Mouse (Mus musculus): ENCODE measurements around the gene Mthfsd.

Mthfsd gene

DNA sequence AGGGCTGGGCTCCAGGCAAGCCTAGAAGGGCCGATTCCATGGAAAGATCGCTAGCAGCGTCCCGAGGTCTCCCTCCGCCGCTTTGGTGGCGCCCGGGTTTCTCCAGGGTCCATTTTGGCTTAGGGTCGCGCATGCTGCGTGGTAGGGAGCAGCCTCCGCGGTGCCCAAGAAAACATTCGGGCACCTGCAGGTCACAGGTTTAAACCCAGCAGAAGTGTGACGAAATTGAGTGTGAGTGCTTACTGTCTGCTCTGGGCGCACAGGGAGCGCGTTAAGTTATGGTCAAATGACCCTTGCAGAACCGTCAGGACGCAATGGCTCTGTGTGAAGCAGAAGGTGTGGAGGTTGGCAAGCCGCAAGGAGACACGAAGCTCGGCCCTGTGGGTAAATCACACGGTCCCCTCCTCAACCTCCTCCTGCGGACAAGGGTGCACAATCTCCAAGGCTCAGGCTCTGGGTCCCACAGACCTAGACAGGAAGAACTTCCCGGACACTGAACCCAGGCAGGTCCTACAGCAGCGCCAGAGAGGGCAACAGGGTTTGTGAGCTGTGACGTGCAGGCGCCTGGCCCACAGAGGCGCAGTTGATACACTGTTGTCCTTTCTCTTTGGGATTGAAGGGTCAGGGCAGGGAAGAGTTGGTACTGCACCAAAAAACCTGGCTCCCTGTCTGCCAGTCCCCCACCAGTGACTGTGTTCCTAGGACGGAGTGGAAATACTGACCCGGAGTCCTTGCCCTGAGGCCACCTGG lies 18.4 kb downstream of the Mthfsd start:
- DNase-seq (ENCODE audit: inconsistent age in 2 of 2, low spot score in 1 of 2): no peak

- no peak for DNase-seq (ENCODE audit: inconsistent age in 2 of 2, low spot score in 1 of 2)
These were observed 19.1 kb downstream of the Mthfsd start for GRCm38 (mm10) chr8:121088871-121089630.

- DNase-seq (ENCODE audit: inconsistent age in 2 of 2, low spot score in 1 of 2): no peak
These were observed 19.9 kb downstream of the Mthfsd start for GRCm38 (mm10) chr8:121088281-121088680.

DNA sequence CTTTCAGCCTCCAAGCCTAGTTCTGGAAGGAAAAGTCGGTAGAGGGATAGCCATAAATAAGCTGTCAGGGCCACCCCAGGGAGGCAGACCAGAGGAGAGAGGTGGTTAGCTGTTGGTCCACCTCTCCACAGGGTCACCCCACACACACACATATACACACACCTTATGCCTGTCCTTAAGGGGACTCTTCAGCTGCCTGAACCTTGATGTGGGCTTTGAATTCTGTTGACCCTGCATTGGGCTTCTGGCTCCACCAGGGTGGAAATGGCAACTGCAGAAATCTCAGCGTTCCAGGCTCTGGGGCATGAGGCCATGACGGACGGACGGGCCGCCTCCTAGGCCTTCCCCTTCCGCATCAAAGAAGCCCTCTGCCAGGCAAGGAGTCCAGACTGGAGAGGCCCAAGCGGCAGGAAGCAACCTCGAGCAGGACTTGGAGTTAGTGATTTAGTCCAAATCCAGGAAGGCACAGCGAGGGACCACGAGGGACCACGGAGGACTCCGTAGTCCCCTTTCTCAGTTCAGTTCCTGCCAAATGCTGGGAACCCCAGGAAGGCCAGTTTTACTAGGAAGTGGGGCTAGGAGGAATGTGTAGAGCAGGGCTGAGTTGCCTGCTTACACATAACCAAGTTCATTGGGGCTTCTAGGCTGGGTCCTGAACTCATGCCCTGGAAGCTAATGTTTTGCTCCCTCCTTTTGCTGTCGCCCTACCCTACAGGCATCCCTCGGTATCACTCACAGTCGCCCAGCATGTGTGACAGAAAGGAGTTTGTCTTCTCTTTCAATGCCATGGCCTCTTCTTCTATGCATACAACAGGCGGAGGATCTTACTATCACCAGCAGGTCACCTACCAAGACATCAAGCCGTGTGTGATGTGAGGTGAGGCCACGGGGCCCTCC lies 21.9 kb downstream of the Mthfsd start:
- no peak for DNase-seq (ENCODE audit: inconsistent age in 2 of 2, low spot score in 1 of 2)

- DNase-seq (ENCODE audit: inconsistent age in 2 of 2, low spot score in 1 of 2): no peak
These were observed 22.6 kb downstream of the Mthfsd start for GRCm38 (mm10) chr8:121085561-121085960.

- DNase-seq (ENCODE audit: inconsistent age in 2 of 2, low spot score in 1 of 2): no peak
These were observed 23.2 kb downstream of the Mthfsd start for GRCm38 (mm10) chr8:121085011-121085410.

DNA sequence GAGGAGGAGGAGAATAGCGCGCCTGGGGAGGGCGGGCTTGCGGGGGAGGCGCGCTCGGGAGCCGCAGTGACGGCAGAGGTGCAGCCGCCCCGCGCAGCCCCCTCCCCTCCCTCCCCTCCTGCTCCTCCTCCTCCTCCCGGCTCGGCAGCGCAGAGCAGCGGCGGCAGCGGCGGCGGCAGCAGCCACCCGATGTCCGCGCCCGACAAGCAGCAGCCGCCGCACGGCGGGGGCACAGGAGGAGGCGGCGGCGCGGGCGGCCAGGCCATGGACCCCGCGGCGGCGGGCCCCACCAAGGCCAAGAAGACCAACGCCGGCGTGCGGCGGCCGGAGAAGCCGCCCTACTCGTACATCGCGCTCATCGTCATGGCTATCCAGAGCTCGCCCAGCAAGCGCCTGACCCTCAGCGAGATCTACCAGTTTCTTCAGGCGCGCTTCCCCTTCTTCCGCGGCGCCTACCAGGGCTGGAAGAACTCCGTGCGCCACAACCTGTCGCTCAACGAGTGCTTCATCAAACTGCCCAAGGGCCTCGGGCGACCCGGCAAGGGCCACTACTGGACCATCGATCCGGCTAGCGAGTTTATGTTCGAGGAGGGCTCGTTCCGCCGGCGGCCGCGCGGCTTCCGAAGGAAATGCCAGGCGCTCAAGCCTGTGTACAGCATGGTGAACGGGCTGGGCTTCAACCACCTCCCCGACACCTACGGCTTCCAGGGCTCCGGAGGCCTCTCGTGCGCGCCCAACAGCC lies 23.8 kb downstream of the Mthfsd start, which contains the start of gene Foxf1:
Gene Foxf1, plus strand, starts transcription at position 177 of the 742 bp plus-strand sequence.
- peak in 1 of 2 experiments; percentile 61 for DNase-seq (ENCODE audit: inconsistent age in 2 of 2, low spot score in 1 of 2)

GRCm38 (mm10) chr8:121083936-121084209 lies 24.3 kb downstream of the Mthfsd start:
- no peak for DNase-seq (ENCODE audit: inconsistent age in 2 of 2, low spot score in 1 of 2)

- DNase-seq (ENCODE audit: inconsistent age in 2 of 2, low spot score in 1 of 2): peak; percentile 72 to 88
These were observed 24.9 kb downstream of the Mthfsd start for GRCm38 (mm10) chr8:121083093-121083935.

DNA sequence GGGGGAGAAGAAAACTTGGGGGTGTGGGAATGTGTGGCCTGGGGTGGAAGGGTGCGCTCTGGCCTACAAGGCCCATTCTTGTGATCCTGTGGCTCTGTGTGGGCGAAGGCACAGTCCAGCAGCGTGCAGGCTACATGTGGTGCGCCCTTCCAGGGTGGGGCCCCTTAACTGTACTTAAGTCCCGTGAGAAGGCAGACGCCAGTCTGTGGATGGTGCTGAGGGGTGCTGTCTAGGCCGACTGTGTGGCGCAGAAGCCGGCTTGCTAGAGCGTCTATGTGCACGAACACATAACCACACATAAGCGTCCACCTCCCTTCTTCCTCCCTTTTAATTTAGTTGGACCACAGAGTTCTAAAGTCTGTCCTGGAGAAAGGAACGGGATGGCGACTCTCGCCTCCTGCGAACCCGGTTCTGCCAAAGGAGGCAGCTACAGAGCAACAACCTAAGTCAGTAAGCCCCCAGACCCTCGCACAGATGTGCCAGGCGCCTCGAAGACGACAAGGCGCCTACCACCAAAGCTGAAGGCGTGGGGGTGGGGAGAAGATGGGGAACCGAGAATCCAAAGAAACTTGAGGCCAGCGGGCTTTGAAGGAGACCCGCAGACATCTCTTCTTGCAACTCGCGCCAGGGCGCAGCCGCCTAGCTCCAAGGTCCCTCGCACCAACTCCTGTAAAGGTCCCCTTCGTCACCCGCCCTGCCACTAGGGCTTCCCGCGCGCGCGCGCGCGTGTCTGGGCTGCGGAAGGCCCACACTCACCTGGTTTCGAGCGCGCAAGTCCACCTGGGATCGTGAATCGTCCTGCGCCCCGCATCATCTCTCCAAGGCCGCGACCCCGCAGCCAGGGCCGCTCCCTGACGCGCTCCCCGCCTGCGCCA lies 25.7 kb downstream of the Mthfsd start:
- DNase-seq (ENCODE audit: inconsistent age in 2 of 2, low spot score in 1 of 2): peak in 1 of 2 experiments; percentile 40

DNA sequence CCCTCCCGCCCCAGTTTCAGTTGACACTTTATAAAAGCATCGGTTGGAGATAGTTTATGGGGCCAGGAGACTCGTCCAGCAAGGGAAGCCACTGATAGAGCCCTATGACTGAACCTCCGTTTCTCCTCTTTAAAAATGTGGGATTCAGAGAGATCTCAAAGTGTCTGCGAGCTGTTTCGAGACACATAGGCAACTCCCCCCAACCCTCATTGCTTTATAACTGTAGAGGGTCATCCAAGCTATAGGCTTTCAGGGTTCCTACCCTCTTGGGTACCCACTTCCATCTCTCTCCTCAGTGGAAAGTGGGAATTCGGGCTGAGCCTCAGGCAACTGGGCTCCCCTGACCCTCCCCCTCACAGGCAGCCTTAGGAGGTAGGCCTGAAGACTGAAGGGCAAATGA lies 26.8 kb downstream of the Mthfsd start:
- no peak for DNase-seq (ENCODE audit: inconsistent age in 2 of 2, low spot score in 1 of 2)

DNA sequence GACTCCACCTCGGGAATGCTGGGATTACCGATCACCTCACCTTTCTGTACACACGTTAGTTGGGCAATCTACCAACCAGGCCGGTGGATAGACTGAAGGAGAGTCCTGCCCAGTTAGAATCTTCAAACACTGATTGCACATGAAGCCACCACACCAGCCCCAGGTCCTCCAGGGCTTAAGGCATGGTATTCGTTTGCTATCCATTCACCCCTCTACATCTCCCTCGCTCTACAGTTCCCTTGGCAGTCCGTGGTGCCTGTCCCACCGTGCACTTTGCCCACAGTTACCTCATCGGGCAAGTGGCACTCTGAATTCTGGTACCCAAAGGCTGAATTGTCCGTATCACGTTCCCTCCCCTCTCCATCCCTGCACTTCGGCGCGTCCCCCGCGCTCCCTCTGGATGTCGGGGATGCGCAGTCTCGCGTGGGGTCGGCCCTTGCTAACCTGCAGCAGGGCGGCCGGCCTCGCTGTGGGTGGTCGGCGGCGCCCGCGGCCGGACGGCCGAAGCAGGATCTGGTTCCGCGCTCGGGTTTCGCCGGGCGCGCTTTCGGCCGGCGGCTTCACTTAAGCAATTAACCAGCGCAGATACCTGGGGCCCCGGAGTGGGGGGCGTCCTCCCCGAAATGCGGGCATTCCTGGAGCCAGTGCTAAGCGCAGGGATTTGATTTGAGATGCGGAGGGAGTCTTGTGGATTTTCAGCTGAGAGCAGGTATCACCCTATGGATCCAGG lies 27.7 kb downstream of the Mthfsd start:
- DNase-seq (ENCODE audit: inconsistent age in 2 of 2, low spot score in 1 of 2): no peak

- DNase-seq (ENCODE audit: inconsistent age in 2 of 2, low spot score in 1 of 2): no peak
These were observed 28.2 kb downstream of the Mthfsd start for GRCm38 (mm10) chr8:121079944-121080343.

DNA sequence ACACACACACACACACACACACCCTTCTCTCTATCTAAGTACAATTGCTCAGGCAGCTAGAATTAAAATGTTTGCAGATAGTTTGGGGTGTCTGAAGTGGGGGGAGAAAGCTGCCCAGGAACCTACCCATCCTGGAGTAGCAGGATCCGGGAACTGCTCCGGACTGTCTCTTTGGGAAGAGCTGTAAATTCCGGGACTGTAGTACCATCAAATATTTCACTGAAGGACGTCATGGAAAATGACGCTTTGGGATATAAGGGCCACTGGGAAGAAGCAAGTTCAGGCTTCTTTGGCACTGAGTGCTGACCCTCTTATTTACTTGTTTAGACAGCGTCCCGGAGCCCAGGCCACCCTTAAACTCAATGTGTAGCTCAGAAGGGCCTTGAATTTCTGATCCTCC lies 29.0 kb downstream of the Mthfsd start:
- no peak for DNase-seq (ENCODE audit: inconsistent age in 2 of 2, low spot score in 1 of 2)

DNA sequence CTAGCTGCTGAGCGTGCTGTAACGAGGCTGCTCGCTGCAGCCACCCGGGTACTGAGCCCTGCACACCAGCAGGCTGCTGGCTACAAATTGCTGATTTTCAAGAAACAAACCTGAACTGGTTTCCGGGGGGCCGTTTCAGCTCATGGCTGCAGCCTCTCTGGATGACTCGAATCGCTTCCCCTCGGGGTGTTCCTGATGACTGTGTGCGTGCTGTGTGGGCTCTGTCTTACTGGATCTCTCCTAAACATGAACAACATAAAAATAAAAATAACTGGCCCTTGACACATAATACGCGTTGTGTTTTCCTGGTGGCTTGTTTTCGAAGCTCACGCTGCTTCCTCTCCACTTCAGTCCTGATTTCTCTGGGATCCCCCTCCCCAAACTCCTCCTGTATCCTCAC lies 29.5 kb downstream of the Mthfsd start:
- DNase-seq (ENCODE audit: inconsistent age in 2 of 2, low spot score in 1 of 2): no peak

GRCm38 (mm10) chr8:121076555-121076954 lies 31.6 kb downstream of the Mthfsd start:
- no peak for DNase-seq (ENCODE audit: inconsistent age in 2 of 2, low spot score in 1 of 2)

DNA sequence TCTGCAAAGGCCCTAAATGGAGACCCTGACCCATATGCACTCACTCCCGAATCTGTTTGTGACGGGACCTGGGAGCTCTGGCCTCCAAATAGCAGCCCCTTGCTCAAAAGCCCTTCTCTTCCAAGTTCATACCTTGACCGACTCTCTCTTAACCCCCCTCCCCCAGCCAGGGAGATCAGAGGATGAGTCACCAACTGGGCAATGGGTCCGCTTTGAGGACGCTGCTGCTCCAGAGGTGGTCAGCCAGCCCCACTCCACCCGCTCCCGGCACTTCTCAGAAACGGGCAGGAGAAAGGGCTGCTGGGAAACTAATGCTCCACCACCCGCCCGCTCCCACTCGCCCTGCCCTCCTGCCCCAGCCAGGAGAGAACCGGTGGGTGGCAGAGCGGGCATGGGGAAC lies 32.3 kb downstream of the Mthfsd start:
- no peak for DNase-seq (ENCODE audit: inconsistent age in 2 of 2, low spot score in 1 of 2)

GRCm38 (mm10) chr8:121074848-121075145 lies 33.4 kb downstream of the Mthfsd start:
- no peak for DNase-seq (ENCODE audit: inconsistent age in 2 of 2, low spot score in 1 of 2)

All from adrenal gland, adult (tissue).